Mouse (Mus musculus) limb, embryonic 14.5 days (tissue): ENCODE data around the gene Cdca4. TPM values are rescaled to one million over a fixed set of nuclear protein-coding genes. Genes with fewer than 3 reads are reported as not detected.
"Not testable (repeated sequence)": the region's sequence is repeated elsewhere in the genome, so short reads cannot be mapped to it uniquely, and the experiment has no call there.

Experiments
- ATAC-seq: fragments of 200-750 bp; cut with Nextera tagmentation; 2 replicates; pipeline ENCODE4 v1.8.0; 2017; ENCODE audit warnings: low read depth, moderate number of reproducible peaks, moderate TSS enrichment; ENCODE audit not compliant: low FRiP score
- DNase-seq: peaks from one replicate; pipeline ENCODE4 v3.0.0-alpha.2; 2015; ENCODE audit warnings: low spot score
- H3K27ac ChIP-seq: fragments of 300-500 bp; sonication (generic); replicated peaks from 2 replicates; pipeline ENCODE4 v1.5.1; 2014; ENCODE audit warnings: low read depth, mild to moderate bottlenecking, low read length, moderate library complexity, mixed read lengths
- H3K27me3 ChIP-seq: fragments of 300-500 bp; sonication (generic); 2 replicates; pipeline ENCODE4 v1.6.1; 2014; ENCODE audit warnings: low read length, mixed read lengths; ENCODE audit not compliant: control insufficient read depth, insufficient read depth
- H3K36me3 ChIP-seq: fragments of 300-500 bp; sonication (generic); 2 replicates; pipeline ENCODE4 v1.6.1; 2014; ENCODE audit warnings: mild to moderate bottlenecking, low read length, moderate library complexity, mixed read lengths; ENCODE audit not compliant: control insufficient read depth, insufficient read depth
- H3K4me1 ChIP-seq: fragments of 300-500 bp; sonication (generic); 2 replicates; pipeline ENCODE4 v1.6.1; 2014; ENCODE audit warnings: antibody characterized with exemption, low read length, mixed read lengths; ENCODE audit not compliant: control insufficient read depth, insufficient read depth
- H3K4me2 ChIP-seq: fragments of 300-500 bp; sonication (generic); replicated peaks from 2 replicates; pipeline ENCODE4 v1.6.1; 2014; ENCODE audit warnings: low read depth, mild to moderate bottlenecking, low read length, moderate library complexity; ENCODE audit not compliant: severe bottlenecking
- H3K4me3 ChIP-seq: fragments of 300-500 bp; sonication (generic); replicated peaks from 2 replicates; pipeline ENCODE4 v1.5.1; 2014; ENCODE audit warnings: low read length
- H3K9ac ChIP-seq: fragments of 300-500 bp; sonication (generic); 2 replicates; pipeline ENCODE4 v1.6.1; 2014; ENCODE audit warnings: mild to moderate bottlenecking, low read depth, low read length, moderate library complexity; ENCODE audit not compliant: severe bottlenecking
- H3K9me3 ChIP-seq: fragments of 300-500 bp; sonication (generic); 2 replicates; pipeline ENCODE4 v1.6.1; 2016; ENCODE audit warnings: low read length; ENCODE audit not compliant: control insufficient read depth
- POLR2A ChIP-seq: fragments of 200-500 bp; IDR thresholded peaks from 2 replicates; pipeline ENCODE4 v1.8.0; 2012; ENCODE audit warnings: inconsistent platforms, mild to moderate bottlenecking, moderate library complexity, borderline replicate concordance; ENCODE audit not compliant: insufficient read depth, insufficient read length; ENCODE audit errors: extremely low read depth
- WGBS: fragments of 180-500 bp; shearing (Covaris S2); extraction: QIAGEN DNeasy Blood & Tissue Kit; methylation state at CpG from one replicate; pipeline ENCODE4 v1.1.7; 2014; 5-methylcytosine and 5-hydroxymethylcytosine counted together
- polyA plus RNA-seq, 2 experiments: library from polyadenylated mRNA; depleted of rRNA in 1 of 2; stranded (reverse) in 1 of 2; unstranded in 1 of 2; fragments of >200 nt; fragmentation: Nextera tagmentation in 1 of 2; extraction: Ambion mirVana in 1 of 2; gene quantifications; 2 replicates each; pipeline versions ENCODE4 v1.2.1 to v1.2.3; 2012 to 2014

Cdca4 gene
- polyA plus RNA-seq, 2 experiments = 81.0 to 113 TPM

- no peaks in the 10 kb centered on the region for H3K9me3 ChIP-seq
- H3K27ac ChIP-seq = no peak overlapping the region
- TF ChIP-seq POLR2A = no peak
- H3K36me3 ChIP-seq = peaks cover 79% of the 10 kb centered on the region
- H3K4me1 ChIP-seq = peaks cover 5% of the 10 kb centered on the region; the same call in 1 of the 2 replicates
- no peak overlapping the region for H3K4me2 ChIP-seq
- no peak overlapping the region for H3K9ac ChIP-seq
- ATAC-seq = no peak
- H3K4me3 ChIP-seq = no peak overlapping the region
- H3K27me3 ChIP-seq = no peaks in the 10 kb centered on the region
- 83% methylated on average over 1 of the region's 1 CpGs for WGBS
- no peak for DNase-seq
Observed at GRCm38 (mm10) chr12:112821216-112821615, 8.0 kb downstream of the Cdca4 start.

DNA sequence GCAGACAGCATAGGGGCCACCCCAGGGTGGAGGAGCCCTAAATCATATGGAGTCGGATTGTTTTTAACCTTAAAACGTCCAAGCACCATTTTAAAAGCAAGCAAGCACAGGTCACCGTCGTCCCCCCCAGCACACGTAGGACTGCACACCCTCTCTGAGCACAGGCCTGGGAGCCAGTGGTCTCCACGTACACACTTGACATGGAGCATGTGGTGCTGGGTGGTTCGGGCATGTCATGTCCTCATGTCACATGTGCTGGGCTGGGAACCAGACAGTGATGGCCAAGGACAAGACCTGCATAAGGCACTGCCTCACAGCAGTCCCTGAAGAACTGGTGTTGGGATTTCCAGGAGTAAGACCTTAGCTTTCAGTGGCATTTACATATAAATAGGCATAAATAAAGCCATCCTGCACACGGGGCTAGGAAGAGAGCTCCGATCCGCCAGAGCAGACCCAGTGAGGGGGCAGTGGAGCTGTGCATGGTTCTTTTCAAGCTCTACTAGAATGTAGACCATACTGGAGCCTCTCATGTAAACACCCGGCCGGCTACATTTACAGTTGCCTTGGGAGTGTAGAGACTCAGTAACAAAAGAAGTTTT is 8.7 kb downstream of the Cdca4 start:
- no peaks in the 10 kb centered on the region for H3K9me3 ChIP-seq
- no peak overlapping the region for H3K27ac ChIP-seq
- TF ChIP-seq POLR2A = no peak
- H3K36me3 ChIP-seq = peaks cover 79% of the 10 kb centered on the region
- no peak for DNase-seq
- H3K4me3 ChIP-seq = no peak overlapping the region
- WGBS = 85% methylated on average over 12 of the region's 12 CpGs
- H3K4me2 ChIP-seq = no peak overlapping the region
- H3K9ac ChIP-seq = no peak overlapping the region
- H3K27me3 ChIP-seq = no peaks in the 10 kb centered on the region
- no peaks in the 10 kb centered on the region for H3K4me1 ChIP-seq
- no peak for ATAC-seq

- Histone ChIP-seq H3K9ac (no peak overlapping the region), H3K4me3 (no peak overlapping the region), H3K4me1 (no peaks in the 10 kb centered on the region), H3K27me3 (no peaks in the 10 kb centered on the region), H3K9me3 (no peaks in the 10 kb centered on the region), H3K36me3 (peaks cover 75% of the 10 kb centered on the region), H3K4me2 (no peak overlapping the region), H3K27ac (no peak overlapping the region)
- TF ChIP-seq POLR2A = no peak
- no peak for ATAC-seq
- DNase-seq = no peak
- WGBS = 92% methylated on average over 8 of the region's 8 CpGs
Observed at GRCm38 (mm10) chr12:112819057-112819662, 10.1 kb downstream of the Cdca4 start.

- ATAC-seq = not testable (repeated sequence)
- 85% methylated on average over 7 of the region's 7 CpGs for WGBS
- peaks cover 60% of the 10 kb centered on the region for H3K36me3 ChIP-seq
Observed at GRCm38 (mm10) chr12:112816866-112817265, 12.4 kb downstream of the Cdca4 start.

DNA sequence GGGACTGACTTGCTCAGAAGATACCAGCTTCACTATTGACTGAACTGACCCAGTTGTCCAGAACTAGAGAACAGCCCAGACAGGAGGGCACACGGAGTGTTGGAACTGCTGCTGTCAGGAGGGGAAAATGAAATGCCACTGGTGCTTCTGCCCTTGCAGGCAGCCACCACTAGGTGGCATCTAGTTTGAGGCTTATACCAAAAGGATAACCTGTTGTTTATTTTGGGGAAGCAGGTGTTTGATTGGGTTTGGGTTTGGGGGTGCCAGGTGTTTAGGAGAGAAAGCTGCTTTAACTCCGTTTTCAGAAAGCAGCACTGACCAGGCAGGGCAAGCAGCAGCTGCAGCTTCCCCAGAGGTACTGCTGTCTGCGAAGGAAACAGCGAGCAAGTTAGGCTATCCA is 12.9 kb downstream of the Cdca4 start:
- Histone ChIP-seq H3K4me3 (no peak overlapping the region), H3K9ac (no peak overlapping the region), H3K36me3 (peaks cover 54% of the 10 kb centered on the region), H3K4me2 (no peak overlapping the region), H3K27ac (no peak overlapping the region), H3K27me3 (no peaks in the 10 kb centered on the region), H3K9me3 (no peaks in the 10 kb centered on the region), H3K4me1 (no peaks in the 10 kb centered on the region)
- WGBS = 55% methylated on average over 4 of the region's 4 CpGs
- DNase-seq (peak; percentile 70), ATAC-seq (no peak)
- no peak for TF ChIP-seq POLR2A

More at GRCm38 (mm10) chr12:112816866-112817265, 12.4 kb downstream of the Cdca4 start:
- H3K9me3 ChIP-seq, H3K9ac ChIP-seq, DNase-seq, H3K4me1 ChIP-seq, H3K27me3 ChIP-seq, H3K4me2 ChIP-seq, H3K27ac ChIP-seq, H3K4me3 ChIP-seq: not testable (repeated sequence)
